Mouse (Mus musculus) c-Kit-positive CD71-positive TER-119-negative erythroid progenitor cells, embryonic 14.5 days (primary cell): ENCODE data around the gene Nfix.

ENCODE experiments used
- DNase-seq: peaks from one replicate; pipeline ENCODE4 v3.0.0-alpha.2; 2013; ENCODE audit warnings: low read depth

The Nfix gene

DNA sequence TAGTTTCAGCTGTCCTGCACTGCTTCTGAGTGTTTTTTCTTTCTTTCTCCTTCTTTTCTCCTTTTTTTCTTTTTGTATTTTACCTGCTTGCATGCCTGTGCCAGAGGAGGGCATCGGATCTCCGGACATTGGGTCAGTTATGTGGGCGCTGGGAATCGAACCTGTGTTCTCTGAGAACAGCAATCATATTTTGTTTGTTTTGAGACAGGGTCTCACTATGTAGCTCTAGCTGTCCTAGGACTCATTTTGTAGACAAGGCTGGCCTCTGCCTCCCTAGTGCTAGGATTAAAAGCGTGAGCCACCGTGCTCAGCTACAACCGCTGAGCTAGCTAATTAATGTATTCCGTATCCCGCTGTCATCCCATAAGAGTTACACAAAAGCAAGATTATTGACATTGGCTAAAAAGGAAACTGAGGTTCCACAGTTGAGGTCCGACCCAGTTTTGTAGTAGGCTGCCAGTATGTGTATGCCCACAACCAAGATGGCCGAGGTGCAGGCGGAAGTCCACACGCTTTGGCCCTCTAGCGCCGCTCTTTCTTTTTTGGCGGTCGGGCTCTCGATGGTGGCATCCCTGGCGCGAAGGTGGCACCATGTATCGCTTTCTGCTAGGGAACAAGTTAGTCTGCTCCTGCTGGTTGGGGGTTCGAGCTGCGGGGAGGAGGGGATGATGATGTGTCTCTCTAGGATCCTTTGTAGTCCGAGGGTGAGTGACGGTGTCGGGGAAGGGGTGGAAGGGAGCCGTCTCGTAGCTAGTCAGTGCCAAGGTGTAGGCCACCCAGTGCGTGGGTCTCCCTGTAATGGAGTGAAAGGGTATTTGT is 135.4 kb downstream of the Nfix start:
- DNase-seq, result peak; percentile 61

DNA sequence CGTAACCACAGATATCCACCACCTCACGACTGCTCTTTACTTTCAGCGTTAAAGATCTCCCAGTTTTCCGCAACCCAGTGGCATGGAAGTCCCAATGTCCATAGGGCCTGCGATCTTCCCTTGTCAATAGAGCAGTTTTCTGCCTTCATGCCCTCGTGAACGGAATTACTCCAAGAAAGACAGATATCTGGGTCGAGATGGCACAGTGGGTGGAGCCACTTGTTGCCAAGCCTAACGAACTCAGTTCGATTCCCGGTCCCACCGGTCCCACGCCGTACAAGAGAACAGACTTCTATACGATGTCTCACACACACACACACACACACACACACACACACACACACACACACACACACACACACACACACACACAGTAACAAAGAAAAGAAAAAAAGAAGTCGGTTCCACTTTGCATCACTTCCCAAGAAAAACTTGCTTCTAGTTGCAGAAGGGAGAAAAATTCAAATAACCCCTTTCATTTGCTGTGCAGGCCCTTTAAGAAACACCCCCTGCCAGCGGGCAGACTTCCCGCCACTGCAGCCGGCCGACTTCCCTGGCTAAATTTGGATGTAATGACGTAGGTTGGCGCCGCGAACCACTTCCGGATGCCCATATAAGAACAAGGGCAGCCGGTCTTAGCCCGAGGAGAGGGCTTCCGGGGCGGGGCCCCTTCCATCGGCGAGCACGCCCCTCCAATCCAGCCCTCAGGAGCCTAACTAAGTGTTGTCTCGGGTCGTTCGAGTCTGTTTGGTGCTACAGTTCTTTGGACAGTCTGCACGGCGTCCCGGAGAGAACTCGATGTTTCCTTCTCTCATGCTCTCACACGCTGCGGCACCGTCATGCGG is 136.4 kb downstream of the Nfix start:
- DNase-seq, result peak; percentile 96

GRCm38 (mm10) chr8:84662581-84663065 is 137.5 kb downstream of the Nfix start, which contains the start of gene Ier2:
Gene Ier2, minus strand, starts transcription at chr8:84662852.
- DNase-seq, result peak; percentile 90

- no peak for DNase-seq
Measured at GRCm38 (mm10) chr8:84661961-84662571, 138.1 kb downstream of the Nfix start.

DNA sequence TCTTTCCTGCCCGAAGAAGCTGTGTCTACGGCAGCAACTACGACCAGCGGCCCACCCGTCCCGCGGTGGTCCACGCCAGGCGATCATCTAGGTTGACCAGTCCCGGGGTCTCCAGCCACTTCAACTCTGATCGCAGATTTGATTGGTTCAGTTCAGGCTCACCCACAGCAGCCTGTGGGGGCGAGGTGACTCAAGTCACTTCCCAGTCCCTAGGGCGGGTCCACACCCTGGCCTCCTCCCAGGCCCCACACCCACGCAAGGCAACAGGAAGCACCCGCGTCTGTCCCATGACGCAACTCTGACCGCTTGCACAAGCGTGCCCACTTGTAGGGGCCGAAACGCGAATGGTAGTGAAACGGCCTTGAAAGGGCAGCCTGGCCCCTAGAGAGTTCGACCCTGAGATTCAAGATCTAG is 138.7 kb downstream of the Nfix start:
- peak; percentile 68 for DNase-seq

DNA sequence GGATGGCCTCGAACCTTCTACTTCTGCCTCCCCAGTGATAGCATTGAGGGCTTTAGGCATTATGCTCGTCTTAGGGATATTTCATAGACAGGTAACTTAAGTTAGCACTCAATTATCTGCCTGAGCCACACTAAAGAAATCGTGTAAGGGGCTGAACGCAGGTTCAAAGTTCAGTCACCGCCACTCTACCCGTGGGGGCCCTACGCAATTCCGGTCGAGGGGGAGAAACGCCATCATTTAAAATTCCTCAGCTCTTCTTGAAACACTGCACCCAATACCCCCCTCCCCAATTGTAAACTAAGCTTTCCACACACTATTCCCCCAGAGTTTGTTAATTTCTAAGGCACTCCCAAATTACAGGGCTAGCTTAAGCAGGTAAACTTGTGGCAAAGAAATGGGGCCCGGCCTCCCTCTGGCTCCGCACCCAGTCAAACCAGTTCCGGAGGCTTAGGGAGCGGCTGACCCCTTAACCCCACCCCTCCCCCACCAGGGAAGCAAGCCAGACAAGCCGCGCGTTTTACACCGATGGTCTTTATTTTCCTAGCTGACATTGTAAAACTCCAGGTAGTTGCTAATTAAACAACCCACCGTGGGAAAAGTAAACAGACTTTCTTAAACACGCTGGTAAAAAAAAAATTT is 139.2 kb downstream of the Nfix start:
- DNase-seq, result peak; percentile 60

GRCm38 (mm10) chr8:84659936-84660818 is 140.0 kb downstream of the Nfix start:
- DNase-seq, result peak; percentile 77

DNA sequence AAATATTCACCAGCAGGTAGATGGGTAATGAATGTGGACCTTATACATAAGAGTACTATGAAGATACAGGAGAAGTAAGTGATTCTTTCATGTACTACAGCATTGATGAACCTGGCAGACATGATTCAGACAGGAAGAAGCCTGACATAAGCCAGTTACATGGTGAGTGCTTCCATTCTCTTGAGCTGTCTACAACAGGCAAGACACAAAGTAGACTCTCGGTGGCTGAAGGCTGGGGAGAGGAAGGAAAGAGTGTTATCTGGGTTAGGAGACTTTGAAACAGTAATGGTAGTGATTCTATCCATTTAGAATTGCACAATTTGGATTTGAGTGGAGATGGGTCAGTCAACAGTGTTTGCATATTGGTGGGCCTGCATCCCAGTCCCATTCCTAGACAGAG is 141.2 kb downstream of the Nfix start:
- no peak for DNase-seq

DNA sequence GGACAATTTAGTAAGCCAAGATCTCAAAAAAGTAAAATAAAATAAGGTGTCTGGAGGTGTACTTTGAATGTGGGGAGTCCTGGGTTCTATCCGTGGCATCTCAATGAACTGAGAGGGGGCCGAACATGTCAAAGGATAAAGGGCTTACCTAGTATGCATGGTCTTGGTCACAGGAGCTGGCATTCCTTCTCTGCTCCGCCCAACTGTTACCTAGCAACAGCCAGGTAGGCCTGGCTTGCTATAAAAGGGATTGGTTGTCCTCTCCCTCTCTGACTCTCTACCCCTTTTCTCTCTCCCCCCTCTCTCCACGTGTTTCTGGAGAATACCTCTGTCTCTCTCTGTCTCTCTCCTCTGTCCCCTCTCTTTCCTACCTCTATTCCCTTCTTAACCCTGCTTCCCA is 142.5 kb downstream of the Nfix start:
- no peak for DNase-seq

DNA sequence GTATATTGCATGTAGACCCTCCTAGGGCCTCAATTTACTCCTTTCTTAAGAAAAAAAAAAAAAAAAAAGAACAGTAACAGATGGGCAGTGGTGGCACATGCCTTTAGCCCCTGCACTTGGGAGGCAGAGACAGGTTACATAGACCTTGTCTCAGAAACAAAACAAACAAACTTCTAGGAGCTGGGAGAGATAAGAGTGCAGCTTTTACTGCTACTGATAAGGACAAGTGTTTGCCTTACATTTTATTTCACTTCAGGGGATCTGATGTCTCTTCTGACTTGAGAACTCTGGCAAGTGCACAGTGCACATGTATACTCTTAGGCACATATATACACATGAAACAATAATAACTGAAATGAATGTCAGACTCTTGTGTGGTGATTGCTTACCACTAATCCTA is 142.9 kb downstream of the Nfix start:
- DNase-seq, result peak; percentile 52

GRCm38 (mm10) chr8:84656641-84657126 is 143.5 kb downstream of the Nfix start:
- DNase-seq, result peak; percentile 84

DNA sequence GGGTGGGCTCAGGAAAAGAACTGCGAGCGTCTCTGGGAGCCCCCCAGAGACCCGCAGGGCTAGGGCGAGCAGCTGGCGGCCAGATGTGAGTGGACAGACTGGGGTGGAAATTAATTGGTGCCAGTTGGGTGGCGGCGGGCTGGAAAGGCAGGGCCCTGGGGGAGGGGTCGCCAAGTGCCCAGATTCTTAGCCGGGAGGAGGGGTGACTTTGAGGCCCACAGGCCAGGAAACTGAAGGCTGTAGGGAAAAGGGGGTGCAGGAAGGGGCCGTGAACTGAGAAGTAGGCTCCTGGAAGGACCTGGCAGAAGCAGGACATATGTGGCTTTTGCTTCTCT is 144.0 kb downstream of the Nfix start:
- no peak for DNase-seq

GRCm38 (mm10) chr8:84655336-84656190 is 144.6 kb downstream of the Nfix start:
- no peak for DNase-seq

DNA sequence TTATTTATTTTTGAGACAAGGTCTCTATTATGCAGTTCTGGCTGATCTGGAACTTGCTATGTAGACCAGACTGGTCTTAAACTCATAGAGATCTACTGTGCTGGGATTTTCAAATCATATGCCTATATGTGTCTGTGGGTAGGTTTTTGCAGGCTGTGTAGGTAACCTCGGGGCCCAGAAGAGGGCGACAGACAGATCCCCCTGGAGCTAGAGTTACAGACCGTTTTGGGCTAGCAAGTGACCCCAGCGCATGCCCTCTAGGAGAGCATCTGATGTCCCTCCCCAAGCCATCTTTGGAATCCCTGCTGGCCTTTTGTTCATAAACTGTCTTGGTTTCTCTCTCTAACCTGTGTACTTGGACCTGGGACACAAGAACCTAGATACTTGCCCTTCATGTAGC is 145.5 kb downstream of the Nfix start:
- DNase-seq, result no peak

DNA sequence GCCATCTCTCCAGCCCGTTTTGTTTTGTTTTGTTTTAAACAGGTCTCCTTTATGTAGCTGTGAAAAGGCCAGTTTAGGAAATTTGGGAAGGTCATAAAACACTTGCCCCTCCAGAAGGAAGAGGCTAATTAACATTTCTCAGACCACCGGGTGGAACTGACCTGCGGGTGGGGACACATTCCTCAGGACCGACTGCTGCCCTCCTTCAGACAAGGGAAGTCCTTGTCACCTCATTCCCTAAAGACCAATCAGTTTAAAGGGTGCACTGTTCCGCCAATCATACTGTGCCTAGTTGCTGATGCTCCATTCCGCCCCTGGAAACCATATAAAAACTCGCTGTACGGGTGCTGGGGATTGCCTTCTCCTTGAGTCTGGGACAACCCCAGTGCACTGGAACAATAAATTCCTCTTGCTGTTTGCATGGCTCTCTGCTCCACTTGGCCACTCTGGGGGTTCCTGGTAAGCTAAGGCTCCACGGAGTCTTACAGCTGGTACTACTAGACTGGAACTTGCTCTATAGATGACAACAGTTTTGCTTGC is 147.0 kb downstream of the Nfix start:
- DNase-seq, result no peak

DNA sequence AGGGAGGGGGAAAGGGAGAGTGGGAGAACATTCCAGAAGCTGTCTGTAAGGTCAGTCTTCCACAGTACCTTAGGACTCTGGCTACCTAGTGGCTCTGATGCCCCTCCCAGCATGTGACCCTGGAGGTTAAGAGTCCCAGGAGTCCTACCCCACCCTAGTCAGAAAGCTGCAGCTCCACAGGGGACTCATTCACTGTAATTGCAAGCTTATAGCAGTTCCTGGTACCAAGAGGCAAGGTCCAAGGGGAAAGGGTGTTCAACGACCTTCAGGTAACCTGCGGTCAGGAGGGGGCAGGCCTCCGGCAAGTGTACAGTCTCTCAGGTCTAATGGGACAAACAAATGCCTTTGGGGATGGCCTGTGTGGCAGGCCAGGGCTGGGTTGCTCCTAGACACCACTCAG is 149.9 kb downstream of the Nfix start:
- no peak for DNase-seq
